Mouse (Mus musculus): Measurements from ENCODE around the gene Lag3. TPM values are rescaled to one million over a fixed set of nuclear protein-coding genes. Genes with fewer than 3 reads are reported as not detected.

Lag3 gene
- 2.3 TPM in 2 replicates for polyA plus RNA-seq (2015; fragmentation: Nextera tagmentation; extraction: Ambion mirVana)

- WGBS = 17% methylated on average over 12 of the region's 13 CpGs
- Histone ChIP-seq H3K27me3 (replicated peaks; ENCODE audit: insufficient read depth, low read length) (no peaks in the 10 kb centered on the region), H3K4me1 (ENCODE audit: insufficient read depth, low read depth, low read length) (peaks cover 14% of the 10 kb centered on the region; the same call in 1 of the 2 replicates), H3K27ac (ENCODE audit: low read length) (no peak within 1 kb of the TSS), H3K9ac (replicated peaks; ENCODE audit: low read depth) (no peak within 1 kb of the TSS), H3K4me3 (ENCODE audit: low read depth, low read length) (no peak within 1 kb of the TSS), H3K4me2 (replicated peaks; ENCODE audit: low read depth, low read length) (no peak within 1 kb of the TSS), H3K9me3 (ENCODE audit: low read length) (no peaks in the 10 kb centered on the region), H3K36me3 (ENCODE audit: insufficient read depth, low read length) (peaks cover 9% of the 10 kb centered on the region; the same call in 1 of the 2 replicates)
- ATAC-seq = 0 out of 2 replicates have a peak, but pooled peaks have one; percentile 8
- no peak for DNase-seq (ENCODE audit: low spot score)
- TF ChIP-seq CTCF (IDR thresholded peaks at IDR 0.05) (no peak), EP300 (IDR thresholded peaks at IDR 0.05) (no peak)
These were observed at the start of gene Lag3 for GRCm38 (mm10) chr6:124911533-124912218. Lag3 (minus strand) TSS chr6:124911705.

- no peak overlapping the region for H3K4me2 ChIP-seq (replicated peaks; ENCODE audit: low read depth, low read length)
- TF ChIP-seq EP300 (IDR thresholded peaks at IDR 0.05) (no peak), CTCF (IDR thresholded peaks at IDR 0.05) (no peak)
- no peaks in the 10 kb centered on the region for H3K27me3 ChIP-seq (replicated peaks; ENCODE audit: insufficient read depth, low read length)
- ATAC-seq = no peak
- no peak for DNase-seq (ENCODE audit: low spot score)
- no peak overlapping the region for H3K4me3 ChIP-seq (ENCODE audit: low read depth, low read length)
- no peak overlapping the region for H3K9ac ChIP-seq (replicated peaks; ENCODE audit: low read depth)
- 93% methylated on average over 12 of the region's 12 CpGs for WGBS
- H3K9me3 ChIP-seq (ENCODE audit: low read length) = no peaks in the 10 kb centered on the region
- H3K4me1 ChIP-seq (ENCODE audit: insufficient read depth, low read depth, low read length) = peaks cover 5% of the 10 kb centered on the region
- H3K36me3 ChIP-seq (ENCODE audit: insufficient read depth, low read length) = peaks cover 23% of the 10 kb centered on the region; the same call in 1 of the 2 replicates
- no peak overlapping the region for H3K27ac ChIP-seq (ENCODE audit: low read length)
These were observed 49.5 kb upstream of the Lag3 start for GRCm38 (mm10) chr6:124961021-124961420.

- no peak for ATAC-seq
- H3K4me3 ChIP-seq (ENCODE audit: low read depth, low read length) = no peak overlapping the region
- no peak for DNase-seq (ENCODE audit: low spot score)
- peaks cover 5% of the 10 kb centered on the region for H3K4me1 ChIP-seq (ENCODE audit: insufficient read depth, low read depth, low read length)
- no peak overlapping the region for H3K27ac ChIP-seq (ENCODE audit: low read length)
- no peaks in the 10 kb centered on the region for H3K9me3 ChIP-seq (ENCODE audit: low read length)
- WGBS = 95% methylated on average over 13 of the region's 13 CpGs
- H3K36me3 ChIP-seq (ENCODE audit: insufficient read depth, low read length) = peaks cover 23% of the 10 kb centered on the region; the same call in 1 of the 2 replicates
- no peak overlapping the region for H3K9ac ChIP-seq (replicated peaks; ENCODE audit: low read depth)
- no peak overlapping the region for H3K4me2 ChIP-seq (replicated peaks; ENCODE audit: low read depth, low read length)
- H3K27me3 ChIP-seq (replicated peaks; ENCODE audit: insufficient read depth, low read length) = no peaks in the 10 kb centered on the region
- TF ChIP-seq CTCF (IDR thresholded peaks at IDR 0.05) (no peak), EP300 (IDR thresholded peaks at IDR 0.05) (no peak)
These were observed 48.5 kb upstream of the Lag3 start for GRCm38 (mm10) chr6:124959960-124960359.

- WGBS = 66% methylated on average over 3 of the region's 3 CpGs
- H3K9me3 ChIP-seq (ENCODE audit: low read length) = no peaks in the 10 kb centered on the region
- H3K36me3 ChIP-seq (ENCODE audit: insufficient read depth, low read length) = peaks cover 23% of the 10 kb centered on the region; the same call in 1 of the 2 replicates
- H3K9ac ChIP-seq (replicated peaks; ENCODE audit: low read depth) = no peak overlapping the region
- DNase-seq (ENCODE audit: low spot score) = peak; percentile 51
- peak; percentile 85 for ATAC-seq
- TF ChIP-seq EP300 (IDR thresholded peaks at IDR 0.05) (no peak), CTCF (IDR thresholded peaks at IDR 0.05) (no peak)
- no peaks in the 10 kb centered on the region for H3K27me3 ChIP-seq (replicated peaks; ENCODE audit: insufficient read depth, low read length)
- no peak overlapping the region for H3K27ac ChIP-seq (ENCODE audit: low read length)
- no peaks in the 10 kb centered on the region for H3K4me1 ChIP-seq (ENCODE audit: insufficient read depth, low read depth, low read length)
- H3K4me3 ChIP-seq (ENCODE audit: low read depth, low read length) = no peak overlapping the region
- H3K4me2 ChIP-seq (replicated peaks; ENCODE audit: low read depth, low read length) = no peak overlapping the region
These were observed 46.6 kb upstream of the Lag3 start for GRCm38 (mm10) chr6:124958127-124958526.

- TF ChIP-seq CTCF (IDR thresholded peaks at IDR 0.05) = no peak
- TF ChIP-seq EP300 (IDR thresholded peaks at IDR 0.05) = no peak
- Histone ChIP-seq H3K27ac (ENCODE audit: low read length) (no peak overlapping the region), H3K9ac (replicated peaks; ENCODE audit: low read depth) (no peak overlapping the region), H3K27me3 (replicated peaks; ENCODE audit: insufficient read depth, low read length) (no peaks in the 10 kb centered on the region), H3K4me1 (ENCODE audit: insufficient read depth, low read depth, low read length) (no peaks in the 10 kb centered on the region), H3K4me2 (replicated peaks; ENCODE audit: low read depth, low read length) (no peak overlapping the region), H3K9me3 (ENCODE audit: low read length) (no peaks in the 10 kb centered on the region), H3K4me3 (ENCODE audit: low read depth, low read length) (no peak overlapping the region), H3K36me3 (ENCODE audit: insufficient read depth, low read length) (peaks cover 16% of the 10 kb centered on the region; the same call in 1 of the 2 replicates)
- no peak for DNase-seq (ENCODE audit: low spot score)
- WGBS = 95% methylated on average over 4 of the region's 4 CpGs
- ATAC-seq = no peak
These were observed 43.7 kb upstream of the Lag3 start for GRCm38 (mm10) chr6:124955212-124955611.

GRCm38 (mm10) chr6:124953991-124954715 lies 42.6 kb upstream of the Lag3 start:
- H3K36me3 ChIP-seq (ENCODE audit: insufficient read depth, low read length) = peaks cover 9% of the 10 kb centered on the region; the same call in 1 of the 2 replicates
- H3K9me3 ChIP-seq (ENCODE audit: low read length) = no peaks in the 10 kb centered on the region
- no peak overlapping the region for H3K27ac ChIP-seq (ENCODE audit: low read length)
- H3K4me3 ChIP-seq (ENCODE audit: low read depth, low read length) = no peak overlapping the region
- H3K4me1 ChIP-seq (ENCODE audit: insufficient read depth, low read depth, low read length) = no peaks in the 10 kb centered on the region
- H3K27me3 ChIP-seq (replicated peaks; ENCODE audit: insufficient read depth, low read length) = no peaks in the 10 kb centered on the region
- no peak overlapping the region for H3K9ac ChIP-seq (replicated peaks; ENCODE audit: low read depth)
- ATAC-seq (no peak), DNase-seq (ENCODE audit: low spot score) (no peak)
- no peak overlapping the region for H3K4me2 ChIP-seq (replicated peaks; ENCODE audit: low read depth, low read length)
- WGBS = 86% methylated on average over 2 of the region's 2 CpGs
- TF ChIP-seq EP300 (IDR thresholded peaks at IDR 0.05) = no peak
- TF ChIP-seq CTCF (IDR thresholded peaks at IDR 0.05) = no peak

Data from lung, postnatal 0 days (tissue).